Mouse (Mus musculus) neural tube, embryonic 11.5 days (tissue): ENCODE data around the gene Slc8b1. TPM values are rescaled to one million over a fixed set of nuclear protein-coding genes. Genes with fewer than 3 reads are reported as not detected.
A peak's percentile ranks its signal among the peaks of the same experiment; 100 is the strongest.

Source experiments
- ATAC-seq: fragments of 200-750 bp; cut with Nextera tagmentation; 2 replicates; pipeline ENCODE4 v1.8.0; 2017; ENCODE audit warnings: moderate number of reproducible peaks, mild to moderate bottlenecking, moderate TSS enrichment, moderate library complexity; ENCODE audit not compliant: insufficient read depth, low FRiP score, low TSS enrichment
- DNase-seq: peaks from one replicate; pipeline ENCODE4 v3.0.0-alpha.2; 2015; ENCODE audit warnings: low spot score
- H3K27ac ChIP-seq: fragments of 300-500 bp; sonication (generic); 2 replicates; pipeline ENCODE4 v1.5.1; 2014; ENCODE audit warnings: low read depth, mild to moderate bottlenecking, low read length
- H3K27me3 ChIP-seq: fragments of 300-500 bp; sonication (generic); 2 replicates; pipeline ENCODE4 v1.6.1; 2014; ENCODE audit warnings: mild to moderate bottlenecking, low read length, mixed read lengths; ENCODE audit not compliant: control insufficient read depth, insufficient read depth
- H3K36me3 ChIP-seq: fragments of 300-500 bp; sonication (generic); 2 replicates; pipeline ENCODE4 v1.6.1; 2014; ENCODE audit warnings: mild to moderate bottlenecking, low read length, moderate library complexity, mixed read lengths; ENCODE audit not compliant: control insufficient read depth, insufficient read depth
- H3K4me1 ChIP-seq: fragments of 300-500 bp; sonication (generic); 2 replicates; pipeline ENCODE4 v1.6.1; 2014; ENCODE audit warnings: low read length, mixed read lengths; ENCODE audit not compliant: control insufficient read depth, insufficient read depth
- H3K4me2 ChIP-seq: fragments of 300-500 bp; sonication (generic); 2 replicates; pipeline ENCODE4 v1.6.1; 2014; ENCODE audit warnings: low read depth, mild to moderate bottlenecking, moderate library complexity
- H3K4me3 ChIP-seq: fragments of 300-500 bp; sonication (generic); 2 replicates; pipeline ENCODE4 v1.5.1; 2014; ENCODE audit warnings: low read depth, low read length
- H3K9ac ChIP-seq: fragments of 300-500 bp; sonication (generic); 2 replicates; pipeline ENCODE4 v1.6.1; 2014; ENCODE audit warnings: mild to moderate bottlenecking, low read length
- H3K9me3 ChIP-seq: fragments of 300-500 bp; sonication (generic); 2 replicates; pipeline ENCODE4 v1.6.1; 2016; ENCODE audit warnings: low read length; ENCODE audit not compliant: control insufficient read depth
- WGBS: fragments of 180-500 bp; shearing (Covaris S2); extraction: QIAGEN DNeasy Blood & Tissue Kit; methylation state at CpG from one replicate; pipeline ENCODE4 v1.1.7; 2014; 5-methylcytosine and 5-hydroxymethylcytosine counted together
- polyA plus RNA-seq: library from polyadenylated mRNA; unstranded; fragments of >200 nt; fragmentation: Nextera tagmentation; extraction: Ambion mirVana; gene quantifications from 2 replicates; pipeline ENCODE4 v1.2.1, GENCODE M21; 2014

Slc8b1 gene
- polyA plus RNA-seq, 1 experiment from 2014 or later, result 2.9 TPM

- Histone ChIP-seq H3K9me3 (no peaks in the 10 kb centered on the region), H3K9ac (peak overlapping the region; percentile 24; the same call in 1 of the 2 replicates), H3K36me3 (no peaks in the 10 kb centered on the region), H3K4me1 (peaks cover 29% of the 10 kb centered on the region), H3K27me3 (no peaks in the 10 kb centered on the region), H3K27ac (peak overlapping the region; percentile 68), H3K4me3 (no peak overlapping the region), H3K4me2 (no peak overlapping the region)
- ATAC-seq (0 out of 2 replicates have a peak, but pooled peaks have one; percentile 50), DNase-seq (peak; percentile 47)
- 46% methylated on average over 26 of the region's 26 CpGs for WGBS
Observed at GRCm38 (mm10) chr5:120579211-120579897, 68.4 kb downstream of the Slc8b1 start.

DNA sequence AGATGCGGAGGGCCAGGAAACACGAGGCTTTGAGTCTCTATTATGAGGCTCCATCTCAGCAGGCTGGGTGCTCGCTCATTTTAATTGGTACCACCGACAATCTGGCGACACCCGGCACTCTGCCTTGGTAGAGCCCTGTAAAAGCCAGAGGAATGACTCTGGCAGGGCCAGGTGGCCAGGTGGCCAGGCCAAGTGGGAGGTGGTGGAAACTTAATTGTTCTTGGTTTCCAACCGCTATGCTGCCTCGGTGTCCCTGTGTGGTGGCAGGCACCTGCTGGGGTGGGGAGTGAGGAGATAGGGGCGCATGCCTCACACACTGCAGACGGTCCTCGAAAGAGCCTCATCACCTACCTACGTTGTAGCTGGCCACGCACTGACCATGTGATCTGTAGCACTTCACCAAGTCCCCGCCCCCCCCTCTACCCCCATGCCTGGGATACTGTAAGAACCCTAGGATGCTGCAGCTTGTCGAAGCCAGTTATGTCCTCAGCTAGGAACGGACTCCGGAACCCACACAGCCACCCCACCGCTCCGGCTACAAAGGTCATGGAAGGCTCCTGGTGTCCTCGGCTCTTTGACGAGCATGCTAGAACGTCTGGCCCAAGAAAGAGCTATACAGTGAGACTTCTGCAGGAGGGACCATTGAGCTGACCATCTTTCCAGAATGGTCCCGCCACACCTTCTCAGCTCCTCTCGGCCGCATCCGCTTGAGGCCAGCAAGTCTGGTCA lies 69.1 kb downstream of the Slc8b1 start:
- H3K36me3 ChIP-seq, result no peaks in the 10 kb centered on the region
- DNase-seq (no peak), ATAC-seq (no peak)
- H3K9me3 ChIP-seq, result no peaks in the 10 kb centered on the region
- no peaks in the 10 kb centered on the region for H3K27me3 ChIP-seq
- H3K4me1 ChIP-seq, result peaks cover 29% of the 10 kb centered on the region
- H3K4me2 ChIP-seq, result no peak overlapping the region
- H3K4me3 ChIP-seq, result no peak overlapping the region
- H3K27ac ChIP-seq, result peak overlapping the region; percentile 68; the same call in 1 of the 2 replicates
- WGBS, result 79% methylated on average over 26 of the region's 26 CpGs
- H3K9ac ChIP-seq, result no peak overlapping the region

DNA sequence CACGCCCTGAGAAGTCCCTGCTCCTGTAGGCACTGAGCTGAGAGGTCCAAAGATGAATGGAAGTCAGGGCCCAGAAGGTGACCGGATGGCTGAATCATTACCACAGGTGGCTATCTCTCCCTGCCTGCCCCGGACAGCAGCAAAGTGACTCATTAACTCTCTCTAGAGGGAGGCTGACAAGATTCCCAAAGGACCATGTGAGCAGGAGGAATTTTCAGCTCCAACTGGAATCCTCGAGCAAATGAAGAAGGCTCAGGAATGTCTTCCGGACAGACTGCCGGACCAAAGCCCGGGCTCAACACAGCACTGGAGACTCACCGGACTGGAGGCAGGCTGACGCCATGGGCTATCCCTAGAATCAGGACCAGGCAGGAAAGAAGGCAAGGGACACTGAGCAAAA lies 71.0 kb downstream of the Slc8b1 start:
- no peak overlapping the region for H3K9ac ChIP-seq
- H3K27me3 ChIP-seq, result no peaks in the 10 kb centered on the region
- no peaks in the 10 kb centered on the region for H3K9me3 ChIP-seq
- no peaks in the 10 kb centered on the region for H3K36me3 ChIP-seq
- WGBS, result 85% methylated on average over 9 of the region's 9 CpGs
- peaks cover 28% of the 10 kb centered on the region for H3K4me1 ChIP-seq
- H3K4me2 ChIP-seq, result no peak overlapping the region
- no peak for ATAC-seq
- H3K27ac ChIP-seq, result no peak overlapping the region
- no peak for DNase-seq
- H3K4me3 ChIP-seq, result no peak overlapping the region

DNA sequence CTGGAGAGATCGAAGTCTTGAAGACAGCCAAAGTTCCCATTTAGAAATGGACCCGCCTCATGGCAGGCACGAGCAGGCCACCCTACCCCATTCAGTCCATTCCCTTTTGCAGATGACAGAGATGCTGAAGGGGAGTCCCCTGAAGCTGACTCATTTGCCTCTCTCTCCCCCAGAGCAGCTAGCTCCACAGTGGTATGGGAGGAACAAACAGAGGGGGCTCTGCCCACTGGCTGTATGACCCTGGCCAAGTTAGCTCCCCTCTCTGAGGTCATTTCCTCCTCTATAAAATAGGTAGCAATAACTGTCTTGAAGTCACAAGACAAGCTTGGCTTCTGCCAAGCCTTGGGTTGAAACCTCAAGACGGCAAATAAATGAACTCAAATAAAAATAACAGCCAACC lies 72.5 kb downstream of the Slc8b1 start:
- DNase-seq, result no peak
- Histone ChIP-seq H3K9me3 (no peaks in the 10 kb centered on the region), H3K36me3 (no peaks in the 10 kb centered on the region), H3K4me1 (peaks cover 26% of the 10 kb centered on the region), H3K4me3 (no peak overlapping the region), H3K9ac (no peak overlapping the region), H3K27ac (no peak overlapping the region), H3K27me3 (no peaks in the 10 kb centered on the region), H3K4me2 (no peak overlapping the region)
- WGBS, result 95% methylated on average over 4 of the region's 4 CpGs
- no peak for ATAC-seq

Other genes starting within 250 kb of the Slc8b1 start
- gene Lhx5, start 79.5 kb upstream of the Slc8b1 start, polyA plus RNA-seq, result 29.9 and 31.2 TPM in 2 replicates
- gene Sdsl, start 38.4 kb upstream of the Slc8b1 start, polyA plus RNA-seq, result 5.3 and 5.9 TPM in 2 replicates
- gene Sds, start 34.6 kb upstream of the Slc8b1 start, polyA plus RNA-seq, result not detected in 2 replicates
- 33.3 and 33.6 TPM in 2 replicates for gene Plbd2, start 7.5 kb upstream of the Slc8b1 start, polyA plus RNA-seq
- gene Tpcn1, start 77.5 kb downstream of the Slc8b1 start, polyA plus RNA-seq, result 14.9 and 16.8 TPM in 2 replicates
- gene Iqcd, start 77.8 kb downstream of the Slc8b1 start, polyA plus RNA-seq, result 0.62 and 0.81 TPM in 2 replicates
- gene Rita1, start 101.4 kb downstream of the Slc8b1 start, polyA plus RNA-seq, result 12.3 and 13.2 TPM in 2 replicates
- 42.0 and 42.6 TPM in 2 replicates for gene Ddx54, start 101.6 kb downstream of the Slc8b1 start, polyA plus RNA-seq
- gene Cfap73, start 123.1 kb downstream of the Slc8b1 start, polyA plus RNA-seq, result not detected in 2 replicates
- gene Rasal1, start 137.6 kb downstream of the Slc8b1 start, polyA plus RNA-seq, result 0.39 TPM in 1 of 2 replicates, not detected in the other
- 7.0 and 7.4 TPM in 2 replicates for gene Dtx1, start 200.8 kb downstream of the Slc8b1 start, polyA plus RNA-seq
- gene Oas2, start 238.7 kb downstream of the Slc8b1 start, polyA plus RNA-seq, result not detected in 2 replicates